Mouse (Mus musculus) CH12.LX (cell line): ENCODE data around the gene Pcmt1. TPM values are rescaled to one million over a fixed set of nuclear protein-coding genes. Genes with fewer than 3 reads are reported as not detected.

Experiments used
- DNase-seq: peaks from one replicate; pipeline ENCODE4 v3.0.0-alpha.2; 2013; ENCODE audit errors: extremely low read depth
- H3K27ac ChIP-seq: 2 replicates; pipeline ENCODE4 v1.5.1; 2012; ENCODE audit warnings: low read depth, mild to moderate bottlenecking, control low read depth, moderate library complexity; ENCODE audit not compliant: insufficient read depth
- H3K27me3 ChIP-seq: replicated peaks from 2 replicates; pipeline ENCODE3; 2012; ENCODE audit warnings: inconsistent platforms
- H3K36me3 ChIP-seq, 2 experiments: replicated peaks in 1 of 2; 2 replicates each; pipeline versions ENCODE3 to v1.6.1; 2012; ENCODE audit warnings: inconsistent platforms in 1 of 2, low read length in 1 of 2, mild to moderate bottlenecking in 1 of 2, mixed read lengths in 1 of 2, moderate library complexity in 1 of 2; ENCODE audit not compliant: control insufficient read depth in 1 of 2, insufficient read depth in 1 of 2
- H3K4me1 ChIP-seq, 2 experiments: 2 replicates each; pipeline ENCODE4 v1.6.1; 2012; ENCODE audit warnings: inconsistent platforms in 1 of 2, moderate library complexity in 1 of 2; ENCODE audit not compliant: insufficient read depth in 2 of 2, control insufficient read depth in 1 of 2
- H3K4me2 ChIP-seq: 2 replicates; pipeline ENCODE4 v1.6.1; 2012; ENCODE audit warnings: low read depth, mild to moderate bottlenecking, control low read depth; ENCODE audit not compliant: poor library complexity, insufficient read depth, severe bottlenecking
- H3K4me3 ChIP-seq, 3 experiments: fragments of 150-350 bp in 1 of 3; sonication (generic) in 1 of 3; replicated peaks in 1 of 3; 2 replicates each; pipeline versions ENCODE3 to v1.5.1; 2011 to 2012; ENCODE audit warnings: low read depth in 2 of 3, low read length in 2 of 3, mild to moderate bottlenecking in 2 of 3, moderate library complexity in 2 of 3, control low read depth in 1 of 3, improper control_type of control experiment in 1 of 3, inconsistent platforms in 1 of 3, mixed read lengths in 1 of 3; ENCODE audit not compliant: poor library complexity in 1 of 3
- H3K79me2 ChIP-seq: replicated peaks from 2 replicates; pipeline ENCODE4 v1.6.1; 2012; ENCODE audit warnings: mild to moderate bottlenecking, moderate library complexity; ENCODE audit not compliant: control insufficient read depth, poor library complexity, insufficient read depth, severe bottlenecking; ENCODE audit errors: extremely low read depth
- H3K9ac ChIP-seq: 2 replicates; pipeline ENCODE4 v1.6.1; 2012; ENCODE audit warnings: low read depth, mild to moderate bottlenecking, control low read depth, moderate library complexity; ENCODE audit not compliant: insufficient read depth
- H3K9me3 ChIP-seq: replicated peaks from 2 replicates; pipeline ENCODE3; 2012; ENCODE audit warnings: low read length, inconsistent platforms, mixed read lengths
- BHLHE40 ChIP-seq: IDR thresholded peaks from 2 replicates; pipeline ENCODE4 v1.6.1; 2011; ENCODE audit warnings: mild to moderate bottlenecking, low read depth, low read length, improper control_type of control experiment
- CHD1 ChIP-seq: IDR thresholded peaks from 2 replicates; pipeline ENCODE4 v1.6.1; 2012; ENCODE audit warnings: low read depth, low read length, improper control_type of control experiment, inconsistent platforms
- CHD2 ChIP-seq: IDR thresholded peaks from 2 replicates; pipeline ENCODE4 v1.6.1; 2011; ENCODE audit warnings: low read length, improper control_type of control experiment
- E2F4 ChIP-seq: IDR thresholded peaks from 2 replicates; pipeline ENCODE4 v1.6.1; 2011; ENCODE audit warnings: low read depth, low read length, improper control_type of control experiment; ENCODE audit not compliant: insufficient replicate concordance
- EP300 ChIP-seq: IDR thresholded peaks from 2 replicates; pipeline ENCODE4 v1.6.1; 2011; ENCODE audit warnings: low read length, improper control_type of control experiment
- ETS1 ChIP-seq: conservative IDR thresholded peaks from 2 replicates; pipeline ENCODE4 v1.6.1; 2012; ENCODE audit warnings: low read depth, mild to moderate bottlenecking, inconsistent platforms, low read length, improper control_type of control experiment, moderate library complexity
- GABPA ChIP-seq: IDR thresholded peaks from 2 replicates; pipeline ENCODE4 v1.6.1; 2012; ENCODE audit warnings: low read depth, low read length, improper control_type of control experiment, inconsistent platforms; ENCODE audit not compliant: insufficient replicate concordance
- HCFC1 ChIP-seq: IDR thresholded peaks from 2 replicates; pipeline ENCODE4 v1.6.1; 2012; ENCODE audit warnings: low read depth, mild to moderate bottlenecking, inconsistent platforms, low read length, improper control_type of control experiment
- IRF4 ChIP-seq: IDR thresholded peaks from 2 replicates; pipeline ENCODE4 v1.6.1; 2014; ENCODE audit warnings: low read depth, mild to moderate bottlenecking, inconsistent platforms, low read length, improper control_type of control experiment
- JUN ChIP-seq: IDR thresholded peaks from 2 replicates; pipeline ENCODE4 v1.6.1; 2011; ENCODE audit warnings: low read depth, mild to moderate bottlenecking, low read length, improper control_type of control experiment, moderate library complexity; ENCODE audit not compliant: insufficient read depth
- KAT2A ChIP-seq: IDR thresholded peaks from 2 replicates; pipeline ENCODE4 v1.6.1; 2012; ENCODE audit warnings: low read length, improper control_type of control experiment, inconsistent platforms; ENCODE audit not compliant: insufficient replicate concordance
- MAFK ChIP-seq: IDR thresholded peaks from 2 replicates; pipeline ENCODE4 v1.6.1; 2011; ENCODE audit warnings: low read length, improper control_type of control experiment; ENCODE audit not compliant: insufficient replicate concordance
- MAX ChIP-seq: IDR thresholded peaks from 2 replicates; pipeline ENCODE4 v1.6.1; 2011; ENCODE audit warnings: low read length, improper control_type of control experiment
- MAZ ChIP-seq: IDR thresholded peaks from 2 replicates; pipeline ENCODE4 v1.6.1; 2012; ENCODE audit warnings: low read depth, mild to moderate bottlenecking, inconsistent platforms, low read length, improper control_type of control experiment, moderate library complexity
- MEF2A ChIP-seq: IDR thresholded peaks from 2 replicates; pipeline ENCODE4 v1.6.1; 2014; ENCODE audit warnings: low read depth, mild to moderate bottlenecking, inconsistent platforms, low read length, improper control_type of control experiment, borderline replicate concordance
- MXI1 ChIP-seq: IDR thresholded peaks from 2 replicates; pipeline ENCODE4 v1.6.1; 2011; ENCODE audit warnings: mild to moderate bottlenecking, low read depth, low read length, improper control_type of control experiment
- MYC ChIP-seq: IDR thresholded peaks from 2 replicates; pipeline ENCODE4 v1.6.1; 2011; ENCODE audit warnings: low read depth, mild to moderate bottlenecking, improper control_type of control experiment, low read length
- NELFE ChIP-seq: IDR thresholded peaks from 2 replicates; pipeline ENCODE4 v1.6.1; 2011; ENCODE audit warnings: low read depth, low read length, improper control_type of control experiment
- NRF1 ChIP-seq: IDR thresholded peaks from 2 replicates; pipeline ENCODE4 v1.6.1; 2014; ENCODE audit warnings: low read depth, mild to moderate bottlenecking, inconsistent platforms, low read length, improper control_type of control experiment, moderate library complexity
- PAX5 ChIP-seq: IDR thresholded peaks from 2 replicates; pipeline ENCODE4 v1.6.1; 2012; ENCODE audit warnings: low read length, inconsistent platforms, mixed read lengths
- POLR2A ChIP-seq: IDR thresholded peaks from 2 replicates; pipeline ENCODE4 v1.6.1; 2011; ENCODE audit warnings: low read depth, mild to moderate bottlenecking, improper control_type of control experiment, low read length
- RAD21 ChIP-seq: IDR thresholded peaks from 2 replicates; pipeline ENCODE4 v1.6.1; 2011; ENCODE audit warnings: low read depth, mild to moderate bottlenecking, low read length, improper control_type of control experiment, moderate library complexity
- RCOR1 ChIP-seq: conservative IDR thresholded peaks from 2 replicates; pipeline ENCODE4 v1.6.1; 2012; ENCODE audit warnings: low read depth, mild to moderate bottlenecking, inconsistent platforms, low read length, improper control_type of control experiment
- SIN3A ChIP-seq: IDR thresholded peaks from 2 replicates; pipeline ENCODE4 v1.6.1; 2012; ENCODE audit warnings: low read length, improper control_type of control experiment, inconsistent platforms
- TBP ChIP-seq: conservative IDR thresholded peaks from 2 replicates; pipeline ENCODE4 v1.6.1; 2011; ENCODE audit warnings: low read depth, low read length, improper control_type of control experiment
- TCF12 ChIP-seq: IDR thresholded peaks from 2 replicates; pipeline ENCODE4 v1.6.1; 2014; ENCODE audit warnings: low read depth, mild to moderate bottlenecking, inconsistent platforms, low read length, improper control_type of control experiment
- UBTF ChIP-seq: IDR thresholded peaks from 2 replicates; pipeline ENCODE4 v1.6.1; 2012; ENCODE audit warnings: low read depth, mild to moderate bottlenecking, inconsistent platforms, low read length, improper control_type of control experiment, moderate library complexity
- USF2 ChIP-seq: conservative IDR thresholded peaks from 2 replicates; pipeline ENCODE4 v1.6.1; 2011; ENCODE audit warnings: low read depth, low read length, improper control_type of control experiment
- ZC3H11A ChIP-seq: IDR thresholded peaks from 2 replicates; pipeline ENCODE4 v1.6.1; 2012; ENCODE audit warnings: low read depth, mild to moderate bottlenecking, inconsistent platforms, low read length, improper control_type of control experiment
- ZMIZ1 ChIP-seq: IDR thresholded peaks from 2 replicates; pipeline ENCODE4 v1.6.1; 2012; ENCODE audit warnings: low read depth, mild to moderate bottlenecking, inconsistent platforms, low read length, improper control_type of control experiment
- ZNF384 ChIP-seq: IDR thresholded peaks from 2 replicates; pipeline ENCODE4 v1.6.1; 2012; ENCODE audit warnings: low read depth, low read length, improper control_type of control experiment, inconsistent platforms
- dilution Hi-C: fragments of 300-500 bp; cut with MboI; formaldehyde crosslinking; loops from 2 replicates; pipeline ENCODE4 v1.14.3; 2020; ENCODE audit warnings: low sequenced_read_pairs; ENCODE audit not compliant: extremely low pct_unique_long_range_greater_than_20kb, extremely low pct_ligation_motif_present
- in situ Hi-C: fragments of 300-500 bp; cut with MboI; formaldehyde crosslinking; loops from 3 replicates; pipeline ENCODE4 v1.14.3; 2019; ENCODE audit warnings: low sequenced_read_pairs, low pct_ligation_motif_present, low pct_unique_long_range_greater_than_20kb, mixed read lengths
- polyA plus RNA-seq: library from polyadenylated mRNA; unstranded; fragments of >175 nt; gene quantifications from 2 replicates; pipeline ENCODE4 v1.2.1, GENCODE M21; 2012; ENCODE audit warnings: low read depth; ENCODE audit not compliant: insufficient read length
- total RNA-seq, 2 experiments: library from RNA; depleted of rRNA; stranded (reverse); fragments of 300-350 nt in 1 of 2; fragments of >200 nt in 1 of 2; gene quantifications; 2 replicates each; pipeline ENCODE4 v1.2.3; 2012 to 2014

Gene Pcmt1
- total and polyA plus RNA-seq, 3 experiments = 44.4 to 62.2 (median 56.5) TPM

DNA sequence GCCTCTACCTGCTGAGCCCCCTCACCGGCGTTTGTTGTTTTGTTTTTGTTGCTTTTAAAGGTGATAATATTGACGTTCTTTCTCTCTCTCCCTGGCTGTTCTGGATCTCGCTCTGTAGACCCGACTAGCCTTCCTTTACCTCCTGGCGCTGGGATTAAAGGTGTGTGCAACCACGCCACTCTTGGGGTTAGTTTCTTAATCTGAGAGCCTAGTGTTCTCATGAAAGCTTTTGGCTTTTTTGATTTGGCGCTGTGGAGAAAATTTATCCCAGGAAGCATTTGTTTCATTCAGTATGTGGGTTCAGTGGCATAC is 45.5 kb upstream of the Pcmt1 start:
- H3K9ac ChIP-seq = peak overlapping the region; percentile 84
- no peak for TF ChIP-seq UBTF
- TF ChIP-seq ZNF384 = no peak
- TF ChIP-seq TBP = peak; percentile 48; the same call in 1 of the 2 replicates
- peaks cover 0 to 11% of the 10 kb centered on the region in 2 experiments for H3K36me3 ChIP-seq
- peak overlapping the region; percentile 73 for H3K4me2 ChIP-seq
- peak overlapping the region; percentile 26; the same call in 1 of the 2 replicates for H3K27ac ChIP-seq
- peak overlapping the region; percentile 69 to 97 (median 76) for H3K4me3 ChIP-seq
- dilution Hi-C loops (no loop called here), in situ Hi-C loops (no loop called here)
- peaks cover 40% of the 10 kb centered on the region for H3K79me2 ChIP-seq
- H3K27me3 ChIP-seq = no peaks in the 10 kb centered on the region
- DNase-seq = peak; percentile 7
- no peaks in the 10 kb centered on the region for H3K9me3 ChIP-seq
- H3K4me1 ChIP-seq = peaks cover 2 to 37% of the 10 kb centered on the region in 2 experiments; a peak in 3 of 4 replicates

- peak; percentile 95 for DNase-seq
- Histone ChIP-seq H3K79me2 (peaks cover 36% of the 10 kb centered on the region), H3K9me3 (no peaks in the 10 kb centered on the region), H3K36me3 (peaks cover 0 to 11% of the 10 kb centered on the region in 2 experiments), H3K27me3 (no peaks in the 10 kb centered on the region), H3K27ac (peak within 1 kb of the TSS; percentile 26; the same call in 1 of the 2 replicates), H3K4me1 (peaks cover 2 to 33% of the 10 kb centered on the region in 2 experiments; a peak in 3 of 4 replicates), H3K4me2 (peak within 1 kb of the TSS; percentile 73), H3K9ac (peak within 1 kb of the TSS; percentile 84), H3K4me3 (peak within 1 kb of the TSS; percentile 69 to 97 (median 76))
- dilution Hi-C loops = no loop called here
- in situ Hi-C loops = no loop called here
- TF ChIP-seq CHD2 (no peak), MAZ (no peak; the same call in 1 of the 2 replicates), SIN3A (no peak; the same call in 1 of the 2 replicates), MEF2A (no peak), NELFE (peak; percentile 97), RCOR1 (no peak), KAT2A (0 out of 2 replicates have a peak, but pooled peaks have one; percentile 34), USF2 (no peak), MAX (0 out of 2 replicates have a peak, but pooled peaks have one; percentile 22), PAX5 (no peak), ETS1 (no peak), MAFK (no peak), RAD21 (no peak), MXI1 (no peak), GABPA (no peak), ZMIZ1 (peak; percentile 95), EP300 (no peak), MYC (no peak), TBP (peak; percentile 97), ZNF384 (no peak), JUN (no peak), E2F4 (no peak), IRF4 (peak; percentile 95), HCFC1 (peak; percentile 77), ZC3H11A (no peak), BHLHE40 (no peak; the same call in 1 of the 2 replicates), TCF12 (peak; percentile 99), CHD1 (no peak), NRF1 (peak; percentile 99), POLR2A (peak; percentile 99)
These were observed 45.0 kb upstream of the Pcmt1 start, which contains the start of gene Katna1 for GRCm38 (mm10) chr10:7725751-7726500. TSS of gene Katna1 (plus strand) at chr10:7726000.
